Mouse (Mus musculus): ENCODE data around the gene Mmab.

GRCm38 (mm10) chr5:114482587-114483011 lies 38.7 kb upstream of the Mmab start:
- TF ChIP-seq EP300 (IDR thresholded peaks at IDR 0.05; ENCODE audit: low read depth), result no peak
- TF ChIP-seq CTCF (IDR thresholded peaks at IDR 0.05; ENCODE audit: low read depth), result no peak

All from heart, postnatal 0 days (tissue).